Mouse (Mus musculus): ENCODE measurements around the gene Gnl1.
A peak's percentile ranks its signal among the peaks of the same experiment; 100 is the strongest.

DNA sequence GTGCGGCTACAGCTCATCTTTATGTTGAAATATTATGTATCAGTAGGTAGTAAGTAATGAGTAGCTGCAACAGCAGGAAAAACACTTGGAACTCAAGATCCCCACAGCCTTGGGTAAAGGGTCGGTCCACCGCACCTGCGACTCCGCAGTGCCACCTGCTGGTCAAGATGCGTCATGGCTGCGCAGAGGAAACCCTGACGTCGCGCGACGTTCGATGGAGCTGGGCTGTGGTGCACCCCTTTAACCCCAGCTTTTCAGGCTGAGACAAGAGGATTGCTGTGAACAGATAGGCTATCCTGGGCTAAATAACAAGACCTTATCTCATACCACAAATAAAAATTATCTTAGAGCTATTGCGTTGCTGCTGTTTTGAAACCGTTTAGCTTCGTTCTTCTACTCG, 14.0 kb downstream of the Gnl1 start:
- TF ChIP-seq POLR2A (IDR thresholded peaks at IDR 0.05; ENCODE audit: borderline replicate concordance, low read depth, low read length) (no peak), CTCF (IDR thresholded peaks at IDR 0.05; ENCODE audit: low read depth, low read length) (peak; percentile 87)
